Mouse (Mus musculus): Measurements from ENCODE around the gene Foxn3. TPM values are rescaled to one million over a fixed set of nuclear protein-coding genes. Genes with fewer than 3 reads are reported as not detected.

Foxn3 gene
- polyA plus RNA-seq, 1 experiment = 37.8 TPM

DNA sequence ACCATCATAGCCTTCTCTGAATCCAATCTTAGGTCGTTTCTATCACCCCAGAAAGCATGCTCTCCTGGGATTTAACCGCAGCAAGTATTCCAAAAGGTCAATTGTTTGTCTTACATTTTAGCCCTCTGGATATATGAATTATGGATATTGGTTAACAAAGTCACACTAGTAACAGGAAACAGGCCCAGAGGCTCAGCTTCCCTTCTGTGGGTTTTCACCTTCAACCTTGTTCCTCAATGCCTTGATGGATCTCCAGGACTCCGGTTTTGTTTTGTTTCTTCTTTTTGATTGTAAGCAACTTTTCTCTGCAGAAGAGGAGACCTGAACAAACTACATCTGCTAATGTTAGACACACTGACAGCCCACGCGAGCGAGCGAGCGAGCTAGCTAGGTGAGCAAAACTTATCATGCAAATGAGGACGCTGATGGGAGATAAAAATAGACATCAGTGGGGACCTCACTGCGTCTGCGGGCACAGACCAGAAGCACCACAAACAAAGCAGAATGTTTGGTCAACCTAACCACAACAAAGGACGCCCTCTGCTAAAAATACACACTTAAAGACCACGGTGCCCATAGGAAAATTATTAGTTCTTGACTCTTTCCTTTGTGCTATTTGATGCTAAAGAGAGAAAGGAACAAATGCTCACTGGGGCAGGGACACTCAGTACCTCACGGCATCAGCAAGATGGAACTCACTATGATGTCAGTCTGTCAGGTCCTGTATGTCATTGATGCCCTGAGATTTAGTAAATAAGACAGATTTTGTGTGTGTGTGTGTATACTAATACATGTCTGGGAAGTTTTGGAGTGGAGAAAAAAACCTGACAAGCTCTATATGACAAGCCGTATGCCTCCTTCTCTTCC, 18.9 kb downstream of the Foxn3 start:
- peak overlapping the region; percentile 27; the same call in 1 of the 2 replicates for H3K27ac ChIP-seq (ENCODE audit: insufficient read depth, low read length)
- peaks cover 29% of the 10 kb centered on the region; the same call in 1 of the 2 replicates for H3K4me1 ChIP-seq (ENCODE audit: control insufficient read depth, insufficient read depth, insufficient read length)
- no peak for TF ChIP-seq POLR2A (IDR thresholded peaks at IDR 0.05; ENCODE audit: low read depth, low read length)
- no peak for TF ChIP-seq CTCF (IDR thresholded peaks at IDR 0.05; ENCODE audit: extremely low read depth, insufficient read depth, insufficient read length, insufficient replicate concordance)
- no peak for DNase-seq (ENCODE audit: low read depth in 1 of 2, low spot score in 2 of 2)
- H3K36me3 ChIP-seq (ENCODE audit: control insufficient read depth, insufficient read depth, low read length) = no peaks in the 10 kb centered on the region
- H3K27me3 ChIP-seq (ENCODE audit: control insufficient read depth, insufficient read depth, low read length) = no peaks in the 10 kb centered on the region
- WGBS = 16% methylated on average over 15 of the region's 15 CpGs
- peak overlapping the region; percentile 24; the same call in 1 of the 2 replicates for H3K4me3 ChIP-seq (ENCODE audit: extremely low read depth, insufficient read depth, insufficient read length)

GRCm38 (mm10) chr12:99543421-99544195, 19.8 kb downstream of the Foxn3 start:
- no peak for DNase-seq (ENCODE audit: low read depth in 1 of 2, low spot score in 2 of 2)
- Histone ChIP-seq H3K4me1 (ENCODE audit: control insufficient read depth, insufficient read depth, insufficient read length) (peaks cover 26% of the 10 kb centered on the region; the same call in 1 of the 2 replicates), H3K4me3 (ENCODE audit: extremely low read depth, insufficient read depth, insufficient read length) (no peak overlapping the region), H3K27me3 (ENCODE audit: control insufficient read depth, insufficient read depth, low read length) (no peaks in the 10 kb centered on the region), H3K27ac (ENCODE audit: insufficient read depth, low read length) (no peak overlapping the region), H3K36me3 (ENCODE audit: control insufficient read depth, insufficient read depth, low read length) (no peaks in the 10 kb centered on the region; the same call in 1 of the 2 replicates)
- no peak for TF ChIP-seq CTCF (IDR thresholded peaks at IDR 0.05; ENCODE audit: extremely low read depth, insufficient read depth, insufficient read length, insufficient replicate concordance)
- TF ChIP-seq POLR2A (IDR thresholded peaks at IDR 0.05; ENCODE audit: low read depth, low read length) = no peak
- 85% methylated on average over 7 of the region's 7 CpGs for whole genome bisulfite sequencing

GRCm38 (mm10) chr12:99540201-99540600, 23.2 kb downstream of the Foxn3 start:
- WGBS = 93% methylated on average over 4 of the region's 4 CpGs
- H3K36me3 ChIP-seq (ENCODE audit: control insufficient read depth, insufficient read depth, low read length) = peaks cover 3% of the 10 kb centered on the region
- H3K27ac ChIP-seq (ENCODE audit: insufficient read depth, low read length) = no peak overlapping the region
- no peak for TF ChIP-seq POLR2A (IDR thresholded peaks at IDR 0.05; ENCODE audit: low read depth, low read length)
- no peak for TF ChIP-seq CTCF (IDR thresholded peaks at IDR 0.05; ENCODE audit: extremely low read depth, insufficient read depth, insufficient read length, insufficient replicate concordance)
- no peak for DNase-seq (ENCODE audit: low read depth in 1 of 2, low spot score in 2 of 2)
- H3K4me3 ChIP-seq (ENCODE audit: extremely low read depth, insufficient read depth, insufficient read length) = no peak overlapping the region
- peaks cover 12% of the 10 kb centered on the region; the same call in 1 of the 2 replicates for H3K4me1 ChIP-seq (ENCODE audit: control insufficient read depth, insufficient read depth, insufficient read length)
- H3K27me3 ChIP-seq (ENCODE audit: control insufficient read depth, insufficient read depth, low read length) = no peaks in the 10 kb centered on the region

DNA sequence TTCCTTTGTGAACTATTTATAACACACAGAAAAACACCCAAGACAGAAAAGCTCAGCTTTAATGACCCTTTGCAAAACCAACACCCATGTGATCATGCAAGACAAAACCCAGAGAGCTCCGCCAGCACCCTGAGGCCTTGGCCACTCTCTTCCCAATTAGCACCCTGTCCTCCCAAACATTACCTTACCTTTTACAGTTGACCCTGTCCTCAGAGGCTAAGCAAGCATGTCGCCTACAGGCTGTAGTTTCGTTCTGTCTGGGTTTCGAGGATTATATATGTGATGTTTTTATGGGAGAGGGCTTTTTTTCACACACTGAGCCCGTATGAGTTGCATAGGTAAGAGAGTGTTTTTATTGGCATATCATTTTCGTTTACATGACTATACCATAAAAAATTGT, 26.1 kb downstream of the Foxn3 start:
- WGBS = 93% methylated on average over 6 of the region's 6 CpGs
- TF ChIP-seq POLR2A (IDR thresholded peaks at IDR 0.05; ENCODE audit: low read depth, low read length) (no peak), CTCF (IDR thresholded peaks at IDR 0.05; ENCODE audit: extremely low read depth, insufficient read depth, insufficient read length, insufficient replicate concordance) (no peak)
- H3K4me1 ChIP-seq (ENCODE audit: control insufficient read depth, insufficient read depth, insufficient read length) = no peaks in the 10 kb centered on the region
- H3K27me3 ChIP-seq (ENCODE audit: control insufficient read depth, insufficient read depth, low read length) = no peaks in the 10 kb centered on the region
- H3K4me3 ChIP-seq (ENCODE audit: extremely low read depth, insufficient read depth, insufficient read length) = no peak overlapping the region
- no peak for DNase-seq (ENCODE audit: low read depth in 1 of 2, low spot score in 2 of 2)
- no peak overlapping the region for H3K27ac ChIP-seq (ENCODE audit: insufficient read depth, low read length)
- H3K36me3 ChIP-seq (ENCODE audit: control insufficient read depth, insufficient read depth, low read length) = peaks cover 7% of the 10 kb centered on the region

DNA sequence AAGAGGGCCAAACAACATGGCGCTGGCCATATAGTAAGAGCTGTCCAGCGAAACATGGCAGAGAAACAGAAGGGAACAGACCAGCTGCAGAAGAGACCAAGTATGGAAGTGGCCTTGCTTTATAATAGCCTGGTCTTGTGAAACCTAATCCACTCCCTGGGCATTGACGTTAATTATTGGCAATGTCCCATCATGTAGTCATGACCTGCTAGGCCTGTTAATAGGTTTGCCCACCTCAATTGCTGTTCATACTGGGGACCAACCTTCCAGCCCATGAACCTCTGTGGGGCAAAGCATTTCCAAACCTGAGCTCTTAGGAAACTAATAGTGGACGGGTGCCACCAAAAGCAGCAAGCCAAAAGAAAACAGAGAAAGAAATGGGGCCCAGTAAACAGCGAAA, 27.0 kb downstream of the Foxn3 start:
- no peaks in the 10 kb centered on the region for H3K27me3 ChIP-seq (ENCODE audit: control insufficient read depth, insufficient read depth, low read length)
- H3K4me3 ChIP-seq (ENCODE audit: extremely low read depth, insufficient read depth, insufficient read length) = no peak overlapping the region
- DNase-seq (ENCODE audit: low read depth in 1 of 2, low spot score in 2 of 2) = no peak
- H3K36me3 ChIP-seq (ENCODE audit: control insufficient read depth, insufficient read depth, low read length) = peaks cover 7% of the 10 kb centered on the region
- WGBS = 96% methylated on average over 5 of the region's 5 CpGs
- TF ChIP-seq POLR2A (IDR thresholded peaks at IDR 0.05; ENCODE audit: low read depth, low read length) (no peak), CTCF (IDR thresholded peaks at IDR 0.05; ENCODE audit: extremely low read depth, insufficient read depth, insufficient read length, insufficient replicate concordance) (no peak)
- no peaks in the 10 kb centered on the region for H3K4me1 ChIP-seq (ENCODE audit: control insufficient read depth, insufficient read depth, insufficient read length)
- no peak overlapping the region for H3K27ac ChIP-seq (ENCODE audit: insufficient read depth, low read length)

GRCm38 (mm10) chr12:99532342-99532741, 31.0 kb downstream of the Foxn3 start:
- H3K36me3 ChIP-seq (ENCODE audit: control insufficient read depth, insufficient read depth, low read length) = peaks cover 7% of the 10 kb centered on the region
- no peak overlapping the region for H3K4me3 ChIP-seq (ENCODE audit: extremely low read depth, insufficient read depth, insufficient read length)
- no peak for TF ChIP-seq CTCF (IDR thresholded peaks at IDR 0.05; ENCODE audit: extremely low read depth, insufficient read depth, insufficient read length, insufficient replicate concordance)
- TF ChIP-seq POLR2A (IDR thresholded peaks at IDR 0.05; ENCODE audit: low read depth, low read length) = no peak
- H3K4me1 ChIP-seq (ENCODE audit: control insufficient read depth, insufficient read depth, insufficient read length) = no peaks in the 10 kb centered on the region
- no peak for DNase-seq (ENCODE audit: low read depth in 1 of 2, low spot score in 2 of 2)
- 86% methylated on average over 7 of the region's 7 CpGs for WGBS
- H3K27me3 ChIP-seq (ENCODE audit: control insufficient read depth, insufficient read depth, low read length) = no peaks in the 10 kb centered on the region
- no peak overlapping the region for H3K27ac ChIP-seq (ENCODE audit: insufficient read depth, low read length)

Measured in spleen, adult 2 months (tissue).